Mouse (Mus musculus): Measurements from ENCODE around the gene Prkn. TPM values are rescaled to one million over a fixed set of nuclear protein-coding genes. Genes with fewer than 3 reads are reported as not detected.

The Prkn gene
- total and polyA plus RNA-seq, 2 experiments = 2.5 to 8.9 TPM

DNA sequence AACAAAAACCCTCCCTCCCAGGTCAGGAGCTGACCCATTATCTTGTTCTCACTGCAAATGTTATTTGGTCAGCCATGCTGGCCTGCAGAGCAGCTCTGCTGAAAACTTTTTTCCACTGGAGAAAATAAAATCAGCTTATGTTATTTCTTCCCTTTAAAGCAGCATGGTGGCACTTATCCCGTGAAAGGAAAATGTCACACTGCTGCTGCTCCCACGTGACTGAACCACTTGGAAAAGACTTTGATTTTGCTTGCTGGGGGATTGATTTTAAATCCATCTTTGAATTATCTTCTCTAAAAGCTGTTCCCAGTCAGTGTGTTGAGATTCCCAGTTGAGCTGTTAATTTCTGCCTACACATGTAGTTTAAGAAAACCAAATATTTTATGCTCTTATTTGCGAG, 253.1 kb downstream of the Prkn start:
- H3K79me2 ChIP-seq (ENCODE audit: control insufficient read depth, insufficient read depth, low read length) = no peaks in the 10 kb centered on the region
- no peak overlapping the region for H3K4me3 ChIP-seq (ENCODE audit: insufficient read depth, low read depth, low read length)
- H3K36me3 ChIP-seq (ENCODE audit: control insufficient read depth, insufficient read depth, low read length) = no peaks in the 10 kb centered on the region
- H3K9ac ChIP-seq (ENCODE audit: low read depth, low read length) = no peak overlapping the region
- DNase-seq (ENCODE audit: extremely low read depth, low read depth, low spot score) = no peak
- no peak for TF ChIP-seq POLR2A (IDR thresholded peaks at IDR 0.05; ENCODE audit: extremely low read depth, insufficient read depth, low read length)
- no peak for TF ChIP-seq CTCF (IDR thresholded peaks at IDR 0.05; ENCODE audit: low read depth, low read length)
- WGBS = 69% methylated on average over 3 of the region's 3 CpGs
- no peaks in the 10 kb centered on the region; the same call in 1 of the 2 replicates for H3K4me1 ChIP-seq (ENCODE audit: control insufficient read depth, insufficient read depth, low read length)
- no peak overlapping the region for H3K27ac ChIP-seq (replicated peaks; ENCODE audit: insufficient read depth, low read depth, low read length)
- no peaks in the 10 kb centered on the region for H3K27me3 ChIP-seq (ENCODE audit: control insufficient read depth, insufficient read depth, low read length)

DNA sequence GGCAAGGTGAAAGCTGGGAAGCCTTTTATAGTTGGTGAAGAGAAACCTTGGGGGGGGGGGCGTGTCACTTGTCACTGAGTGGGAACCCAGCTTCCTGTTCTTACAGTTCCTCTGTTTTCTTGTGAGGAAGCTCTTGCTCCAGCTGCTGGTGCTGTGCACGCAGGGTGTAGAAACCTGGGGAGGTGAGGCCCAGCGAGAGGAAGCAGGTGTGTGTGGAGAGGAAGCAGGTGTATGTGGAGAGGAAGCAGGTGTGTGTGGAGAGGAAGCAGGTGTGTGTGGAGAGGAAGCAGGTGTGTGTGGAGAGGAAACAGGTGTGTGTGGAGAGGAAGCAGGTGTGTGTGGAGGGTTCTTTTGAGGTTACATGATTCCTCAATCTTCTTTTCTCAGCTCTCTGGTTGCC, 266.8 kb downstream of the Prkn start:
- Histone ChIP-seq H3K36me3 (ENCODE audit: control insufficient read depth, insufficient read depth, low read length) (no peaks in the 10 kb centered on the region), H3K4me1 (ENCODE audit: control insufficient read depth, insufficient read depth, low read length) (no peaks in the 10 kb centered on the region), H3K4me3 (ENCODE audit: insufficient read depth, low read depth, low read length) (no peak overlapping the region), H3K27me3 (ENCODE audit: control insufficient read depth, insufficient read depth, low read length) (no peaks in the 10 kb centered on the region), H3K27ac (replicated peaks; ENCODE audit: insufficient read depth, low read depth, low read length) (no peak overlapping the region), H3K9ac (ENCODE audit: low read depth, low read length) (no peak overlapping the region), H3K79me2 (ENCODE audit: control insufficient read depth, insufficient read depth, low read length) (no peaks in the 10 kb centered on the region)
- WGBS = 78% methylated on average over 3 of the region's 3 CpGs
- no peak for DNase-seq (ENCODE audit: extremely low read depth, low read depth, low spot score)
- TF ChIP-seq POLR2A (IDR thresholded peaks at IDR 0.05; ENCODE audit: extremely low read depth, insufficient read depth, low read length) (no peak), CTCF (IDR thresholded peaks at IDR 0.05; ENCODE audit: low read depth, low read length) (no peak)

DNA sequence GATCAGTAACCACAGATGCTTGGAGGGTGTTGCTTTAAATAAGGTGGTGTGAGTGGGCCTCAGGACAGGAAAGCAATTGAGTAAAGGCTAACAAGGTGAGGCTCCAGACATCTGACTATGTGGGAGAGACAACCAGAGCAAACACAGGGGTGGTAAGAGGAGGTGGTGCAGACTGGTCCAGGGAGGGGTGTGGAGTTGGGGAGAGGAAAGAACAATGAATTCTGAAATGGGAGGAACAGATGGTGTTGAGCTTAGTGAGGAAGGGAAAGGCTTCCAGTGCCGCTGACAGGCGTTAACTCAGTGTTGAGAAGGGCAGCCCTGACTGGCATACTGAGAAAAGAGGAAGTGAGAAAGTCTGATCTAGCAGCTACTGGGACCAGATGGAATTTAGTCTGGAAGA, 267.7 kb downstream of the Prkn start:
- H3K27me3 ChIP-seq (ENCODE audit: control insufficient read depth, insufficient read depth, low read length) = no peaks in the 10 kb centered on the region
- no peaks in the 10 kb centered on the region for H3K79me2 ChIP-seq (ENCODE audit: control insufficient read depth, insufficient read depth, low read length)
- H3K27ac ChIP-seq (replicated peaks; ENCODE audit: insufficient read depth, low read depth, low read length) = no peak overlapping the region
- no peak overlapping the region for H3K9ac ChIP-seq (ENCODE audit: low read depth, low read length)
- no peak overlapping the region for H3K4me3 ChIP-seq (ENCODE audit: insufficient read depth, low read depth, low read length)
- TF ChIP-seq POLR2A (IDR thresholded peaks at IDR 0.05; ENCODE audit: extremely low read depth, insufficient read depth, low read length) (no peak), CTCF (IDR thresholded peaks at IDR 0.05; ENCODE audit: low read depth, low read length) (no peak)
- 79% methylated on average over 2 of the region's 2 CpGs for WGBS
- H3K36me3 ChIP-seq (ENCODE audit: control insufficient read depth, insufficient read depth, low read length) = no peaks in the 10 kb centered on the region
- H3K4me1 ChIP-seq (ENCODE audit: control insufficient read depth, insufficient read depth, low read length) = no peaks in the 10 kb centered on the region
- DNase-seq (ENCODE audit: extremely low read depth, low read depth, low spot score) = no peak

DNA sequence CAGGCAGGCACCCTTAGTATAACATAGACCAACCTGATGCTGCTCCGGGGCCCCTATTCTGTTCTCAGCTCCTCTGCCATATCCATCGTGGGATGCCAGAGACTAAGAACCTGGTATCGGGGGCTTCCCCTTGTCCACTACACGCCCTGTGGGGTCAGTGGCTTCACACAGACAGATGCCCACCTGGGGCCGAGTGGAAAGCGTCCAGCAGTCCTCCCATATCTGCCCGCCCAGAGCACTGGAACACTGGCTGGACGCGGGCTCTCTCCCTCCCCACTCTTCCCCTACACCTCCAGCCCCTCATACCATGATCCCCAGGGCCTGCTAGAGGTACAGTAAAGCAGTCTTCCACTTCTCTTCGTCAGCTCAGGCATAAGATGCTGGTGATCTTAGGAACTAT, 277.3 kb downstream of the Prkn start:
- Histone ChIP-seq H3K4me3 (ENCODE audit: insufficient read depth, low read depth, low read length) (no peak overlapping the region), H3K4me1 (ENCODE audit: control insufficient read depth, insufficient read depth, low read length) (no peaks in the 10 kb centered on the region), H3K36me3 (ENCODE audit: control insufficient read depth, insufficient read depth, low read length) (no peaks in the 10 kb centered on the region), H3K79me2 (ENCODE audit: control insufficient read depth, insufficient read depth, low read length) (no peaks in the 10 kb centered on the region), H3K27ac (replicated peaks; ENCODE audit: insufficient read depth, low read depth, low read length) (no peak overlapping the region), H3K27me3 (ENCODE audit: control insufficient read depth, insufficient read depth, low read length) (no peaks in the 10 kb centered on the region), H3K9ac (ENCODE audit: low read depth, low read length) (no peak overlapping the region)
- no peak for TF ChIP-seq POLR2A (IDR thresholded peaks at IDR 0.05; ENCODE audit: extremely low read depth, insufficient read depth, low read length)
- DNase-seq (ENCODE audit: extremely low read depth, low read depth, low spot score) = no peak
- 81% methylated on average over 10 of the region's 10 CpGs for WGBS

DNA sequence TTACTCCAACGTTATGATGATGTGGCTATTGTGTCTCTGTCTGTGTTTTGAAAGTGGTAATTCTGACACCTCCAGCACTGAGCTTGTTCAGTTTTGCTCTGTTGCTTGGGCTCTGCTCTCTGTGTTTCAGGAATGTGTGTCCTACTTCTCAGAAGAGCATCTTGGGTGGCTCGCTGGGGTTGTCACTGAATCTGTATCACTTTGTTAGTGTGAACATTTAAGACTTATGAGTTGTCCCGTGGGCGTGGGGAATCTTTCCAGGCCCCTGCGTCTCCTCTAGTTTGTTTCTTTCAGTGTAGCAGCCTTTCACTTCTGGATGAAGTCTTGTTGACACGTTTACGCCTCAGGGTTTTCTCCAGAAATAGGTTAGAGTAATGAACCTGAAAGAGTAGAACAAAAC, 283.9 kb downstream of the Prkn start:
- Histone ChIP-seq H3K4me1 (ENCODE audit: control insufficient read depth, insufficient read depth, low read length) (no peaks in the 10 kb centered on the region), H3K9ac (ENCODE audit: low read depth, low read length) (no peak overlapping the region), H3K79me2 (ENCODE audit: control insufficient read depth, insufficient read depth, low read length) (no peaks in the 10 kb centered on the region), H3K4me3 (ENCODE audit: insufficient read depth, low read depth, low read length) (no peak overlapping the region), H3K27me3 (ENCODE audit: control insufficient read depth, insufficient read depth, low read length) (no peaks in the 10 kb centered on the region), H3K27ac (replicated peaks; ENCODE audit: insufficient read depth, low read depth, low read length) (no peak overlapping the region), H3K36me3 (ENCODE audit: control insufficient read depth, insufficient read depth, low read length) (no peaks in the 10 kb centered on the region)
- no peak for TF ChIP-seq CTCF (IDR thresholded peaks at IDR 0.05; ENCODE audit: low read depth, low read length)
- TF ChIP-seq POLR2A (IDR thresholded peaks at IDR 0.05; ENCODE audit: extremely low read depth, insufficient read depth, low read length) = no peak
- no peak for DNase-seq (ENCODE audit: extremely low read depth, low read depth, low spot score)
- 84% methylated on average over 7 of the region's 7 CpGs for WGBS

DNA sequence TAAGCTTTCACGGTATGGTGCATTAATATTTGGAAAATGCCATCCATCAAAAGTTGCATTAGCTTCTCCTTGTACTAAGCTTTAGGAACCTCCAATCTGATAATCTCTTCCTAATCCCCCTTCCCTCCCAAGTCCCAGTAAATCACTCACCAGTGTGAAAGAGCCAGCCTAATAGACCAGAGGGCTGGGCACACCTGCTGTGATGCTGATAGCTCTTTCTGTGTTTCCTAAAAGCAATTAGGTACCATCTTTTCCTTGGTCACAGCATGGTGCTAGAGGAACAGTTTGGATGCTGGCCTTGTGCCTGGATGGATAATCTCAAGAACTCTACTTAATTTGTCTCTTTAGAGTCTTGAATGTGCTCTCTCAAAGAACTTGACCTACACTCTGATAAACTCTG, 287.0 kb downstream of the Prkn start:
- Histone ChIP-seq H3K36me3 (ENCODE audit: control insufficient read depth, insufficient read depth, low read length) (no peaks in the 10 kb centered on the region), H3K4me3 (ENCODE audit: insufficient read depth, low read depth, low read length) (no peak overlapping the region), H3K27ac (replicated peaks; ENCODE audit: insufficient read depth, low read depth, low read length) (no peak overlapping the region), H3K27me3 (ENCODE audit: control insufficient read depth, insufficient read depth, low read length) (no peaks in the 10 kb centered on the region), H3K9ac (ENCODE audit: low read depth, low read length) (no peak overlapping the region), H3K79me2 (ENCODE audit: control insufficient read depth, insufficient read depth, low read length) (no peaks in the 10 kb centered on the region), H3K4me1 (ENCODE audit: control insufficient read depth, insufficient read depth, low read length) (no peaks in the 10 kb centered on the region)
- 76% methylated on average over 1 of the region's 1 CpGs for whole genome bisulfite sequencing
- no peak for DNase-seq (ENCODE audit: extremely low read depth, low read depth, low spot score)
- TF ChIP-seq CTCF (IDR thresholded peaks at IDR 0.05; ENCODE audit: low read depth, low read length) (no peak), POLR2A (IDR thresholded peaks at IDR 0.05; ENCODE audit: extremely low read depth, insufficient read depth, low read length) (no peak)

All from liver, adult 2 months (tissue).